Mouse (Mus musculus): Measurements from ENCODE around the gene Gtpbp1.

- TF ChIP-seq CTCF (conservative IDR thresholded peaks at IDR 0.05; ENCODE audit: insufficient read depth, insufficient read length, low read depth, low read length), result no peak
- no peak for TF ChIP-seq POLR2A (IDR thresholded peaks at IDR 0.05; ENCODE audit: low read depth, low read length)
Measured at GRCm38 (mm10) chr15:79695516-79695915, 4.9 kb downstream of the Gtpbp1 start.
